Mouse (Mus musculus) brain, adult 2 months (tissue): ENCODE measurements around the gene Rbm24.
A peak's percentile ranks its signal among the peaks of the same experiment; 100 is the strongest.

ENCODE experiments used
- DNase-seq: peaks from one replicate; pipeline ENCODE4 v3.0.0; 2011; ENCODE audit warnings: low read depth, low spot score

Rbm24 gene

GRCm38 (mm10) chr13:46418141-46418601, at the start of gene Rbm24:
Gene Rbm24, plus strand, starts transcription at chr13:46418434.
- peak; percentile 33 for DNase-seq

GRCm38 (mm10) chr13:46372884-46373283, 45.4 kb upstream of the Rbm24 start:
- no peak for DNase-seq

- DNase-seq, result peak; percentile 62
Observed at GRCm38 (mm10) chr13:46375371-46375770, 42.9 kb upstream of the Rbm24 start.

- no peak for DNase-seq
Observed at GRCm38 (mm10) chr13:46387396-46387795, 30.8 kb upstream of the Rbm24 start.

- peak; percentile 58 for DNase-seq
Observed at GRCm38 (mm10) chr13:46391654-46392053, 26.6 kb upstream of the Rbm24 start.

- peak; percentile 8 for DNase-seq
Observed at GRCm38 (mm10) chr13:46392893-46393292, 25.3 kb upstream of the Rbm24 start.

- peak; percentile 14 for DNase-seq
Observed at GRCm38 (mm10) chr13:46393936-46394335, 24.3 kb upstream of the Rbm24 start.

- no peak for DNase-seq
Observed at GRCm38 (mm10) chr13:46397235-46397634, 21.0 kb upstream of the Rbm24 start.

- no peak for DNase-seq
Observed at GRCm38 (mm10) chr13:46407151-46407550, 11.1 kb upstream of the Rbm24 start.

GRCm38 (mm10) chr13:46412247-46412646, 6.0 kb upstream of the Rbm24 start:
- DNase-seq, result no peak

GRCm38 (mm10) chr13:46413588-46413987, 4.6 kb upstream of the Rbm24 start:
- peak; percentile 38 for DNase-seq

GRCm38 (mm10) chr13:46414050-46414449, 4.2 kb upstream of the Rbm24 start:
- DNase-seq, result peak; percentile 57

GRCm38 (mm10) chr13:46416021-46416420, 2.2 kb upstream of the Rbm24 start:
- no peak for DNase-seq

- DNase-seq, result no peak
Observed at GRCm38 (mm10) chr13:46417594-46417993, 640 bp upstream of the Rbm24 start.

GRCm38 (mm10) chr13:46418731-46419545, 704 bp downstream of the Rbm24 start:
- peak; percentile 32 for DNase-seq

GRCm38 (mm10) chr13:46419648-46420047, 1.4 kb downstream of the Rbm24 start:
- peak; percentile 35 for DNase-seq

- no peak for DNase-seq
Observed at GRCm38 (mm10) chr13:46420095-46420494, 1.9 kb downstream of the Rbm24 start.

- no peak for DNase-seq
Observed at GRCm38 (mm10) chr13:46423805-46424204, 5.6 kb downstream of the Rbm24 start.

- DNase-seq, result no peak
Observed at GRCm38 (mm10) chr13:46424376-46424775, 6.1 kb downstream of the Rbm24 start.

- peak; percentile 33 for DNase-seq
Observed at GRCm38 (mm10) chr13:46426651-46427269, 8.5 kb downstream of the Rbm24 start.

GRCm38 (mm10) chr13:46428964-46429363, 10.7 kb downstream of the Rbm24 start:
- DNase-seq, result no peak

- no peak for DNase-seq
Observed at GRCm38 (mm10) chr13:46429866-46430265, 11.6 kb downstream of the Rbm24 start.
